Mouse (Mus musculus) left cerebral cortex, adult 2 months (tissue): ENCODE measurements at regions not wholly inside any gene's neighbourhood (a gene's known extent, or its start where the extent isn't known, plus 50 kb on each side); places are given as distances from the start of the nearest gene placed in this dataset.

Source experiments
- DNase-seq, 2 experiments: peaks; one replicate each; pipeline ENCODE4 v3.0.0; 2021 to 2022; ENCODE audit warnings: low spot score in 2 of 2, mixed read lengths in 1 of 2; ENCODE audit errors: extremely low spot score in 1 of 2
- H3K27ac ChIP-seq: fragments of 200-600 bp; 2 replicates; pipeline ENCODE4 v1.8.1; 2022
- H3K4me3 ChIP-seq: fragments of 200-600 bp; 2 replicates; pipeline ENCODE4 v1.8.1; 2022
- CTCF ChIP-seq: fragments of 200-600 bp; IDR thresholded peaks from 2 replicates; pipeline ENCODE4 v1.8.1; 2022; ENCODE audit warnings: antibody characterized with exemption, mild to moderate bottlenecking, moderate library complexity
- intact Hi-C: fragments of 180-260 bp; cut with DNase I; formaldehyde crosslinking; loops from one replicate; pipeline ENCODE4 v1.15.1; 2025

DNA sequence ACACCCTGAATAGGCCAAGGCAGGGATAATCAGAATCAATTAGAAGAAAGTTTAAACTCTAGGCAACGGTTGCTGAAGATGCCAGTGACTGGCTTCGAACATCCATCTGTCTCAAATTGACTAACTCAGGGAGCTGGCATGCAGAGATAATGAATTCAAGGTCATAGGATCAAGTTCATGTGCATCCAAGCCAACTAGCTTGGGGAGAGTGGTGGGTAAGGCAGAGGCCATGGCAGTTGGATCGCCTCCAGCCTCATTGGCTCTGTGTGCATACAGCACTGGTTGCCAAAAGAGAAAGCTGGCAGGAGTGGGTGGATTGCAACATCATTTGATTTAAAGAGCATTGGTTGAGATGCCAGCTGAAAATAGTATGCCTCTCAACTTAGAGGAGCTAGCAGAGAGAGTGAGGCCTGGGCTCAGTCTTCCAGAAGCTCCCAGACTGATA, 1398.3 kb upstream of the Lrrc6 start:
- Histone ChIP-seq H3K27ac (peak overlapping the region; percentile 66), H3K4me3 (no peak overlapping the region)
- intact Hi-C loops: no loop called here
- no peak for TF ChIP-seq CTCF
- peak; percentile 31 to 35 for DNase-seq

DNA sequence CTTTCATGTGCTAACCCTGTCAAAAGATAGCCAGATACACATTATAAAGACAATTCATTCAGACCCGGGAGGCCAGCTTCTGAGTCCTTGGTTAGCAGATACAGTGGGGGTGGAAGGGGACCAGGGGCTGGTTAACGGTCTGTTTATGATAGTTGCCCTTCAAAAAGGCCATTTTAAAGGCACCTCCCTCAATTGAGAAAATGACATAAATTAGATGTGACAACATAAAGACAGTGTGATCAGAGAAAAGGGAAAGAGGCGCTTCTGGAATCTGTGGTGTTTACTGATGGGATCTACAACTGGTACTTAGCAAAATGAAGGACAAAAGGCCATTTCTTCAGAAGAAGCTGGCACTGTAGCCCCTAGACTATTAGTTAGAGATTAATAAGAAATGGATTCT, 1391.4 kb upstream of the Lrrc6 start:
- TF ChIP-seq CTCF: no peak
- Histone ChIP-seq H3K27ac (no peak overlapping the region), H3K4me3 (no peak overlapping the region)
- intact Hi-C loops: no loop called here
- DNase-seq: no peak

DNA sequence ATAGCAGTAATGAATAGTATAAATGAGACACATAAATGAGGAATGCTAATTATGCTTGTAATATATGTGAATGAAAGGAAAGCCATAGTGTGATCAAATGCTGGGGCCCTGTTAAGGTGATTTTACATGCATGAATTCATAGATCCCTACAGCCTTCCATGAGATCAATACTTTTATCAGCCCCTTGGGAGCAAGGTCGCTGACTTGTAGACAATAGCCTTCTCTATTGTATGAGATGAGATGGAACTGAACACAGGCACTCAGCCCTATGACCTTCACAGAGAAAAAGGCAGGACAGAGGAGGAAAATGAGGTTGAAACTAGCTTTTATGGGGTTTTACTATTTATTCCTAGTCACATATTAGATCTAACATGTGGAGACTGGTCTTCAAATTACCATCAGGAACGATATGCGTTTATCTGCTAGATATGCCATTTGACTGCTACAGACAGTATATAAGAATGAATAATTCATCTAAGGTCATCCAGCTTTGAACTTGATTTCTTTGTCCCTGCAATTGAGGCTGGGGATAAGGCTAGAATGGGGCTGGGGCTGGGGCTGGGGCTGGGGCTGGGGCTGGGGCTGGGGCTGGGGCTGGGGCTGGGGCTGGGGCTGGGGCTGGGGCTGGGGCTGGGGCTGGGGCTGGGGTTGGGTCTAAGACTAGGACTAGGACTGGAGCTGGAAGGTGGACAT, 1390.0 kb upstream of the Lrrc6 start:
- Histone ChIP-seq H3K27ac (no peak overlapping the region), H3K4me3 (no peak overlapping the region)
- no peak for TF ChIP-seq CTCF
- intact Hi-C loops: no loop called here
- DNase-seq: no peak

DNA sequence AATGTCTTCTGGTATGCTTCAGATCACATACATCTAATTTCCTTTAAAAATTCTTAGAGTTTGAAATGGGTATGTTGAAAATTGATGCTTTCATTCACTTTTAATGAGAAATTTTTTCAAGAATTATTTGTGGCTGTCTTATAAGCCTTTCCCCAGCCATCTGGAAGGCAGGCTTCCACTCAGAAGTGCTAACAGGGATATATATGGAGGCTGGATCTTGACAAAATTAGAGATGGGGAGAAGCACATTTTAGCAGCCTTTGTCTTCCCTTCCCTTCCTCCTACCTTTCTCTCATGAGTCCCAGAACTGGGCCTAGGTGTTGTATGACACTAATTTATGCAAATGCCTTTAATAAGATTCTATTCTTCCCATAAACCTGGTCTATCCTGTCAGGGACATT, 1387.8 kb upstream of the Lrrc6 start:
- peak overlapping the region; percentile 73 for H3K27ac ChIP-seq
- no peak for DNase-seq
- H3K4me3 ChIP-seq: no peak overlapping the region
- TF ChIP-seq CTCF: no peak
- intact Hi-C loops: no loop called here

DNA sequence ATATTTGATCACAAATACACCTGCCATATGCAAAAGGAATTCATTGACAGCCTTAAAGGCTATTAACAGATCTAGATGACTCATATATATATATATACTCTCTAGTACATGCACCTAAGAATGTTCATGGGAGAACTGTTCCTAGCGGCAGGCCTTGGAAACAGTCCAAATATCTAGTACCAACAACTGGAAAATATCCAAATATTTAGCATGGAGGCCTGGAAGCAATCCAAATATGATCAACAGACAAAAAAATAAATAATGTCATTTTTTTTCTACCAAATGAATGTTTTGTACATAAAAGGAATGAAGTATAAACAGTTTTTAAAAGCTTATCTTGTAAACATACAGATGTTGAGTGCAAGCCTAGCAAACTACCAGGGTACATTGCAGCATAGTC, 1354.6 kb upstream of the Lrrc6 start:
- intact Hi-C loops: no loop called here
- Histone ChIP-seq H3K27ac (no peak overlapping the region), H3K4me3 (no peak overlapping the region)
- no peak for TF ChIP-seq CTCF
- no peak for DNase-seq

DNA sequence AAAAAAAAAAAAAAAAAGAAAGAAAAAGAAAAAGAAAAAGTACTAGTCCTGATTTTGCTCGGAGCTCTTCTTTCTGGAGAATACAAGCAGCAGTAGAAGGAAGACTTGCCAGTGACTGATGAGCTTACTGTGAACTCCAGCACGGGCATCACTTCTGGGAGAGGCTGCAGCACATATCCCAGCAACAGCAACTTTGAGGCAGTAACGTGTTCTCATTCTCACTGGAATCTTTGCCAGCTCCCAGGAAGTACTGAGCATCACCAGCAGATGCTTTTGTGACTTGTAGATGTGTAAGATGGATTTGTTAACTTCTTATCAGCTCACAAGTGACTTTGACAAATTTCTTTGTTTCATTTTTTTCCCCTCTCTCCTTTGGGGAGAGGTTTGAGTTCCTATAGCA, 1349.4 kb upstream of the Lrrc6 start:
- TF ChIP-seq CTCF: no peak; the same call in 1 of the 2 replicates
- Histone ChIP-seq H3K4me3 (no peak overlapping the region), H3K27ac (no peak overlapping the region)
- intact Hi-C loops: no loop called here
- DNase-seq: no peak

DNA sequence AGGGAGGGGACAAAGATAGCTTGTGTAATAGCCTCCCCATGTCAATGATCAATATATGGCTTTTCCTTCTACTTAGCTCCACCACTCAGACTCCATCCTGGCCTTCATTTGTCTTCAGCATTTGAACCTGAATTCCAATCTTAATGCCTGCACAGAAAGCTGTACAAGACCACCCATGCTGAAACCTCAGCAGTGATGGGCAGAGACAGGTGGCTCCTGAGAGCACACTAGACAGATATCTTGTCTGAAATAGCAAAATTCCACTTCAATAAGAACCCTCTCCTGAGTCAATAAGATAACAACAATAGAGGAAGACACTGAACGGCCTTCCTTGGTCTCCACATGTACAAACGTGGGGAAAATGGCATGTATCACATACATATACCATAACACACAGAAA, 1345.0 kb upstream of the Lrrc6 start:
- no peak for DNase-seq
- intact Hi-C loops: no loop called here
- no peak overlapping the region for H3K4me3 ChIP-seq
- H3K27ac ChIP-seq: no peak overlapping the region
- TF ChIP-seq CTCF: no peak

DNA sequence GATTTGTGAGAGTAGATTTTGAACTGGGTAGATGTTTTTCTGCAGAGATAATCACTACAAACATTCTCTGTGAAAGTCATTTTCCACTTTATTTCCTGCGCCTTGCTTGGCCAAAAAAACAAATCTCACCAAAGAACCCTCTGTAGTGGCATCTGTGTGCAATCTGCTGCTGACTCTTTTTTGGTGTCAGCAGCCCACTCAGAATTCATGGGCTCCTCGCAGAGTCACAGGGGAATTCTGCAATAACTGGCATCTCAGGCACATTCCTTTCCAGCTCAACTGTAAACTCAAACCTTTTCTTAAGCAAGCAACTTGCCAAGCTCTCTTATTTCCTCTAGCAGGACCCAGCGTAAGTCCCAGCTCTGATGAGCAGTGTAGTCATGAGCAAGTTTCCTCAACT, 1340.0 kb upstream of the Lrrc6 start:
- no peak for TF ChIP-seq CTCF
- intact Hi-C loops: loop anchor here (5.0 kb wide), 1 partner anchor 142 kb away; no protein-coding TSS in a partner anchor
- Histone ChIP-seq H3K4me3 (no peak overlapping the region), H3K27ac (peak overlapping the region; percentile 66; the same call in 1 of the 2 replicates)
- peak; percentile 47 to 52 for DNase-seq

DNA sequence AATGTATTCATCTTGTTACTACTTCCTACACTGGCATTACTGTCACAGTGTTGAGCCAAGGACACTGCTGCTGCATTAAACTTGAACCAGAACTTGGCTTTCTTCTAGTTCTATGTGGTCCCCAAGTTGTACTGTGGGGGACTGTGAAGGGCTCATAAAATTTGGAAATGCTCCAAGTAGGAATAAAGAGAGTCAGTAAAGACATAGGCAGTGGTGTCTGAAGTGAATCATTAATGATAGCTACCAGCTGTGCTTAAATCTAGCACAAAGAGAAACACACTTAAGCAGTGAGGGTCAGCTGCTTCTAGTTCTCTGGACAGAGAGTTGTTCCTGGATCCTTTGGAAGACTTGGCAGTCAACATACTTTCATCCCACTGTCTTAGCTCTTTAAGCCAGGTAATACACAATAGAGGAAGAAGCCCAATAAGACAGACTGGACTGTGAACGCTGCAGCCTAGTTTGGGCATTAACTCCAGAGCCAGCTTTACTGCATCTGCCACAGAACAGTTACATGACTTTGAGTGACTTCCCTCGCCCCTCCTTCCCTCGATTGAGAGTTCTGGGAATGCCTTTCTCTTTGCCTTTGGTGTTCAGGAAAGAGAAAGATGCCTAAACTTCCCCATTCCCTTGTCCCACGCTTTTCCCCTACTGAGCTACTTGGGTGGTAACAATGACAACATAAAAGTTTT, 1325.2 kb upstream of the Lrrc6 start:
- Histone ChIP-seq H3K4me3 (no peak overlapping the region), H3K27ac (no peak overlapping the region)
- TF ChIP-seq CTCF: no peak
- DNase-seq: no peak
- intact Hi-C loops: loop anchor here (1.0 kb wide), 1 partner anchor 11 kb away; no protein-coding TSS in a partner anchor

DNA sequence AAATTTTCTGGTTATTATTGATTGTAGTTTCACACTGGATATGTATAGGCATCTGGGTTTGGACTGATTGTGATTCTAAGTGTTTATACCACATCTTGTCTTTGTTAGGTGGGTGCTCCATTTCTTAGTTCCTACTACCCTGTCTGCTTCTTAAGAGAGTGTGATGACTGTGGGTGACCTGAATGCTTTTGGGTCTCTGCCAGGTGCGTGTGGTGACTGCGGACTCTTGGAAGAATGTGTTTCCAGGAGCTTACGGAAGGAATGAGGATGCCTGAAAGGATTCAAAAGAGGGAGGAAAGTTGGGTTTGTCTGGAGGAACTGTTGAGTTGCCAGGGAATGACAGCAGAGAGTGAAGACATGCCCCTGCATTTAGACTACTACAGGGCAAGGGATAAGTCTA, 1322.5 kb upstream of the Lrrc6 start:
- intact Hi-C loops: no loop called here
- H3K4me3 ChIP-seq: no peak overlapping the region
- no peak overlapping the region for H3K27ac ChIP-seq
- no peak for DNase-seq
- TF ChIP-seq CTCF: no peak

DNA sequence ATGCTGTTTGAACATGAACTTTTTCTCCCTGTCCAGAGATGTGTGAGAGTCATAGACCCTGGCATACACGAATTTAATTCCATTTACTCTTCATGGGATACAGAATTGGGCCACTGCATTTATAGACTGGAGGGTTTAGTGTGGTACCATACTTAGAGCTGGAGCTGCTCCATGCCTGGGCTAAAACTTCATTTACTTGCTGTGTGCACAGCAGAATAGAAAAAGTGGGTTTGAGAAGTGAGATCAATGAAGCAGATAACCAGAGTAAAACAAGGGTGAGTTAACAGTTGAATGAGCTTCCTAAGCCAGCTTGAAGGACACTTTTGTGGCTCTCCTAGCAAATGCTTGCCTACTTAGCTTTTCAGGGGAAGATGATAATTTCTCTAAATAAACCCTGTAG, 1299.2 kb upstream of the Lrrc6 start:
- no peak overlapping the region for H3K27ac ChIP-seq
- DNase-seq: no peak
- intact Hi-C loops: no loop called here
- no peak overlapping the region for H3K4me3 ChIP-seq
- TF ChIP-seq CTCF: no peak

DNA sequence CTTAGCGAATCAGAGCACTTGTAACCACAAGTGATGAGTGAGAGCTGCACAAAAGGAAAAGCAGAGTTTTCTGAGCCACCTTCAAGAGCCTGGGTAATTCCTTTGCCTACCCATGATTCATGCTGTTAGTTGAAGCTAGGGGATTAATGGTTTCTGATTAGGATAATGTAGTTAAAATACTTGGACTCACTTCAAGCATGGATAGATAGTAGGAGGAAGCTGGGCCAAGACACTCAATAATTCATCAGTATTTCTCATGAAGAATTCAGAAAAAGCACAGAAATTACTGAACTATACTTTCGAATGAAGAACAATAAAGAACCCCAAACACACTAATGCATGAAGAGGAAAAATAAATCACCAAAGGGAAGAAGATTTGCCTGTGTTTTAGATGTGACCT, 1294.9 kb upstream of the Lrrc6 start:
- H3K4me3 ChIP-seq: no peak overlapping the region
- H3K27ac ChIP-seq: no peak overlapping the region
- TF ChIP-seq CTCF: no peak
- intact Hi-C loops: no loop called here
- no peak for DNase-seq

DNA sequence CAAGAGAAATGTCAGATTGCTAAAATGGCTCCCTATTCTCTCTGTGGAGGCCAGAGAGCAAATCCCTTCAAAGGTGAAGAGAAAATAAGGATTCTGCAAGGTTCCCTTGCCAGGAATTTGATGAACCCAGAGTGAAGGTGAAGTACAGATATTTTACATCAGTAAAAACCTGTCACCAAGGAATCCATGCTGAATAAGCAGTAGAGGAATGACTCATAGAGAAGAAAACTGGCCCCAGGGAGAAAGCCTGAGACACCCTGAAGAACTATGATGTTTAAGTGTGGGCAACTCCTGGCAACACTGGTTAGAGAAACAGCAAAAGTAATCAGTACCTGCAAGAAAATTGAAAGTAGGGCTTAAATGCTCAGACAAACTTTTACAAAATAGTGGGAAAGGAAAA, 1292.1 kb upstream of the Lrrc6 start:
- TF ChIP-seq CTCF: no peak
- DNase-seq: no peak
- H3K4me3 ChIP-seq: no peak overlapping the region
- intact Hi-C loops: no loop called here
- no peak overlapping the region for H3K27ac ChIP-seq
